Comparison of ENCODE assay signal across 8 mouse cellular contexts in the genomic region with DNA sequence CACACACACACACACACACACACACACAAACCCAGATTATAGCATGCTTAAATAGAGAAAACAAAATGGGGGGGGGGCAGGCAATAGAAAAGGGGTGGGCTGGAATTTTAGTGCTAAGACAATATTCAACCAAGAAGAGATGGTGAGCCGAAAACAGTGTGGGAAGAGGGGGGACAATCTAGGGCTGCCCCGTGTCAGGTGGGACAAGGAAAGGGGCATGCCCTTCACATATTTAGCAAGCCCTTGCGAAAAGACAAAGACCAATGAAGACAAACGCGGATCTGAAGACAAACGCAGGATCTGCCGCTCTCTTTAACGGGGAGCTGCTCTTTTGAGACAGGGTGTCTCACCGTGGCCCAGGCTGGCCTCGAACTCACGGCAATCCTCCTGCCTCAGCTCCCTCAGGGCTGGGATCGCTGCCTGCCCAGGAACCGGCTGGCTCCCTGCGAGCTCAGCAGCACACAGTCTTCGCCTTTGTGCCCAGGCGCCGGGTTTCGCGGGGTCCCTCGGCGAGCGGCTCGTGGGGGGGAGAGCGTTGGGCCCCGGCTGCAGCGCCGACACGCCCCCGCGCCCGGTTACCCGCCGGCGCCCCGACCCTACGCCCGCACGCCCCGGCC. TPM values are rescaled to one million over a fixed set of nuclear protein-coding genes. Genes with fewer than 3 reads are reported as not detected.
DNase-seq lines count a peak whose midpoint lies in the region; ATAC-seq lines count a peak whose summit lies in the region.

No protein-coding gene starts in this region.

- H3K9me3 ChIP-seq in embryonic facial prominence, embryonic 15.5 days (replicated peaks), result no peaks in the 10 kb centered on the region; the same call in 1 of the 2 replicates
- no peaks in the 10 kb centered on the region for H3K9me3 ChIP-seq in limb, embryonic 11.5 days (ENCODE audit: control insufficient read depth, low read length)
- H3K9me3 ChIP-seq in neural tube, embryonic 14.5 days (ENCODE audit: control insufficient read depth, low read length), result 0 out of 2 replicates have a peak, but pooled peaks cover 3% of the 10 kb centered on the region

- H3K27me3 ChIP-seq in embryonic facial prominence, embryonic 15.5 days, result no peaks in the 10 kb centered on the region
- H3K27me3 ChIP-seq in limb, embryonic 11.5 days (ENCODE audit: control insufficient read depth, insufficient read depth, low read length), result no peaks in the 10 kb centered on the region
- H3K27me3 ChIP-seq in neural tube, embryonic 14.5 days (ENCODE audit: control insufficient read depth, insufficient read depth, low read length), result no peaks in the 10 kb centered on the region

- H3K36me3 ChIP-seq in embryonic facial prominence, embryonic 15.5 days, result no peaks in the 10 kb centered on the region
- no peaks in the 10 kb centered on the region for H3K36me3 ChIP-seq in limb, embryonic 11.5 days (ENCODE audit: control insufficient read depth, insufficient read depth, low read length)
- H3K36me3 ChIP-seq in neural tube, embryonic 14.5 days (ENCODE audit: control insufficient read depth, insufficient read depth, low read length), result no peaks in the 10 kb centered on the region

- no peak; the same call in 1 of the 2 replicates for ATAC-seq in embryonic facial prominence, embryonic 15.5 days (ENCODE audit: insufficient number of reproducible peaks, low FRiP score, low TSS enrichment, low read depth)
- peak; percentile 5 for ATAC-seq in limb, embryonic 11.5 days (ENCODE audit: insufficient number of reproducible peaks, low FRiP score, low TSS enrichment, low read depth)
- ATAC-seq in neural tube, embryonic 14.5 days (ENCODE audit: low read depth), result peak; percentile 89

- DNase-seq in cerebellum, adult 11-12 months, result peak; percentile 12
- DNase-seq in cerebellum, adult 11 months, result no peak
- DNase-seq in left cerebral cortex, postnatal 25 days (ENCODE audit: low spot score in 2 of 2), result peak; percentile 24 to 36
- DNase-seq in left cerebral cortex, postnatal 4 days, result no peak
- DNase-seq in limb, embryonic 11.5 days (ENCODE audit: low spot score), result no peak
- DNase-seq in retina, embryonic 14.5 days (ENCODE audit: low spot score), result no peak

- peak overlapping the region; percentile 59 for H3K4me3 ChIP-seq in embryonic facial prominence, embryonic 15.5 days (replicated peaks)
- peak overlapping the region; percentile 48 for H3K4me3 ChIP-seq in limb, embryonic 11.5 days (ENCODE audit: low read depth, low read length)
- peak overlapping the region; percentile 64 for H3K4me3 ChIP-seq in neural tube, embryonic 14.5 days (ENCODE audit: low read depth, low read length)

- peak overlapping the region; percentile 77 for H3K4me2 ChIP-seq in embryonic facial prominence, embryonic 15.5 days (replicated peaks)
- H3K4me2 ChIP-seq in limb, embryonic 11.5 days (ENCODE audit: low read depth, severe bottlenecking), result peak overlapping the region; percentile 41
- peak overlapping the region; percentile 42 for H3K4me2 ChIP-seq in neural tube, embryonic 14.5 days (ENCODE audit: low read depth, low read length)

- WGBS in embryonic facial prominence, embryonic 15.5 days, result 2% methylated on average over 39 of the region's 39 CpGs
- 4% methylated on average over 32 of the region's 39 CpGs for WGBS in limb, embryonic 11.5 days
- 2% methylated on average over 37 of the region's 39 CpGs for WGBS in neural tube, embryonic 14.5 days

- intact Hi-C loops in left cerebral cortex, postnatal 25 days (cut with DNase I), result no loop called here
- intact Hi-C loops in left cerebral cortex, postnatal 4 days (cut with DNase I), result no loop called here

- H3K4me1 ChIP-seq in embryonic facial prominence, embryonic 15.5 days, result no peaks in the 10 kb centered on the region
- no peaks in the 10 kb centered on the region for H3K4me1 ChIP-seq in limb, embryonic 11.5 days (ENCODE audit: control insufficient read depth, insufficient read depth, low read length)
- H3K4me1 ChIP-seq in neural tube, embryonic 14.5 days (ENCODE audit: control insufficient read depth, insufficient read depth, low read length), result peaks cover 4% of the 10 kb centered on the region; the same call in 1 of the 2 replicates

- no peak overlapping the region for H3K27ac ChIP-seq in embryonic facial prominence, embryonic 15.5 days (replicated peaks)
- no peak overlapping the region for H3K27ac ChIP-seq in limb, embryonic 11.5 days (replicated peaks; ENCODE audit: low read depth, low read length)
- H3K27ac ChIP-seq in neural tube, embryonic 14.5 days (ENCODE audit: low read depth, low read length), result peak overlapping the region; percentile 68

- peak overlapping the region; percentile 23; the same call in 1 of the 2 replicates for H3K9ac ChIP-seq in embryonic facial prominence, embryonic 15.5 days
- H3K9ac ChIP-seq in limb, embryonic 11.5 days (ENCODE audit: low read length), result peak overlapping the region; percentile 61
- peak overlapping the region; percentile 78 for H3K9ac ChIP-seq in neural tube, embryonic 14.5 days (replicated peaks; ENCODE audit: low read depth, low read length)

RNA-seq across cellular contexts. Expression of a gene that starts 0.4 kb away (rescaled TPM):
- total RNA-seq in left cerebral cortex, postnatal 25 days (2021), result 10 to 100 TPM; 21.9 to 23.3 TPM
- total RNA-seq in left cerebral cortex, postnatal 4 days (2021), result 10 to 100 TPM; 42.9 to 44.9 TPM
- 3.0 and 4.1 TPM in 2 replicates for polyA plus RNA-seq in embryonic facial prominence, embryonic 15.5 days (2015; fragmentation: Nextera tagmentation; extraction: Ambion mirVana)
- polyA plus RNA-seq in limb, embryonic 11.5 days (2014; fragmentation: Nextera tagmentation; extraction: Ambion mirVana), result 17.1 and 18.8 TPM in 2 replicates
- polyA plus RNA-seq in neural tube, embryonic 14.5 days (2014; fragmentation: Nextera tagmentation; extraction: Ambion mirVana), result 43.5 and 45.3 TPM in 2 replicates

RNA-seq across cellular contexts. Expression of a gene that starts 29.8 kb away (rescaled TPM):
- total RNA-seq in left cerebral cortex, postnatal 25 days (2021), result 100 to 1,000 TPM; 178 to 186 TPM
- 10 to 100 TPM; 84.0 to 84.6 TPM for total RNA-seq in left cerebral cortex, postnatal 4 days (2021)
- polyA plus RNA-seq in embryonic facial prominence, embryonic 15.5 days (2015; fragmentation: Nextera tagmentation; extraction: Ambion mirVana), result 16.1 and 16.2 TPM in 2 replicates
- polyA plus RNA-seq in limb, embryonic 11.5 days (2014; fragmentation: Nextera tagmentation; extraction: Ambion mirVana), result 9.4 and 12.8 TPM in 2 replicates
- 30.0 and 31.7 TPM in 2 replicates for polyA plus RNA-seq in neural tube, embryonic 14.5 days (2014; fragmentation: Nextera tagmentation; extraction: Ambion mirVana)

RNA-seq across cellular contexts. Expression of a gene that starts 54.0 kb away (rescaled TPM):
- not detected for total RNA-seq in left cerebral cortex, postnatal 25 days (2021)
- not detected for total RNA-seq in left cerebral cortex, postnatal 4 days (2021)
- polyA plus RNA-seq in embryonic facial prominence, embryonic 15.5 days (2015; fragmentation: Nextera tagmentation; extraction: Ambion mirVana), result not detected in 2 replicates
- polyA plus RNA-seq in limb, embryonic 11.5 days (2014; fragmentation: Nextera tagmentation; extraction: Ambion mirVana), result not detected in 2 replicates
- not detected in 2 replicates for polyA plus RNA-seq in neural tube, embryonic 14.5 days (2014; fragmentation: Nextera tagmentation; extraction: Ambion mirVana)

Comparison
In these comparisons a context has a peak if more than half of its experiments do, and no peak if none do; other contexts are left out.
1. DNase-seq: peak in cerebellum, adult 11-12 months (single experiment) and left cerebral cortex, postnatal 25 days (2 of 2); none in cerebellum, adult 11 months (single experiment), left cerebral cortex, postnatal 4 days (single experiment), limb, embryonic 11.5 days (single experiment) and retina, embryonic 14.5 days (single experiment).
2. H3K9ac ChIP-seq: peak in every context shown above with its lines; median percentile 78 in neural tube, embryonic 14.5 days; 61 in limb, embryonic 11.5 days; 23 in embryonic facial prominence, embryonic 15.5 days.
3. Peak in every context shown above with its lines, with median percentiles within 50 percentile points of each other: H3K4me2 ChIP-seq and H3K4me3 ChIP-seq.